Mouse (Mus musculus): Measurements from ENCODE around the gene Ccl11. TPM values are rescaled to one million over a fixed set of nuclear protein-coding genes. Genes with fewer than 3 reads are reported as not detected.

Ccl11 gene
- polyA plus RNA-seq, 2 experiments from 2014 or later: not detected

DNA sequence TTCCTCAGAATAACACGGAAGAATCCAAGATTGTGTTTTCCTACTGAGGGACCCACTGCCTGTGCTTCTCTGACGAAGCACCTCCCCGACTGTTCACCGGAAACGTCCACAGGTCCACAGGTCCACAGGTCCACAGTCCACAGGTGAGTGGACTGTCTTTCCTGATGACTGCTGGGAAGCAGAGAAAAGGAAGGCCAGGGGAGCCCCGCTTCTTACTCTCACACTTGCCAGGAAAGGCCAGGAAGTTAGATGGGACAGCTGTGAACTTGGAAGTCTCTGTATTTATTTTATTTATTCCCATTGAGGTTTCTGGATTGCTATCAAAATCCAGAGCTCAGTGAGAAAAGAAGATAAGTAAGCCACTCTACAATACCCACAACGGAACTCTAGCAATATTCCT is 3.8 kb upstream of the Ccl11 start:
- no peak for ATAC-seq

GRCm38 (mm10) chr11:82062226-82062625 is 4.6 kb downstream of the Ccl11 start:
- ATAC-seq: no peak

GRCm38 (mm10) chr11:82063454-82063853 is 5.8 kb downstream of the Ccl11 start:
- ATAC-seq: no peak

- no peak for ATAC-seq
These were observed 9.4 kb downstream of the Ccl11 start for GRCm38 (mm10) chr11:82066953-82067571.

- ATAC-seq: no peak
These were observed 13.5 kb downstream of the Ccl11 start for GRCm38 (mm10) chr11:82071076-82071475.

- no peak for ATAC-seq
These were observed 14.8 kb downstream of the Ccl11 start for GRCm38 (mm10) chr11:82072374-82072773.

DNA sequence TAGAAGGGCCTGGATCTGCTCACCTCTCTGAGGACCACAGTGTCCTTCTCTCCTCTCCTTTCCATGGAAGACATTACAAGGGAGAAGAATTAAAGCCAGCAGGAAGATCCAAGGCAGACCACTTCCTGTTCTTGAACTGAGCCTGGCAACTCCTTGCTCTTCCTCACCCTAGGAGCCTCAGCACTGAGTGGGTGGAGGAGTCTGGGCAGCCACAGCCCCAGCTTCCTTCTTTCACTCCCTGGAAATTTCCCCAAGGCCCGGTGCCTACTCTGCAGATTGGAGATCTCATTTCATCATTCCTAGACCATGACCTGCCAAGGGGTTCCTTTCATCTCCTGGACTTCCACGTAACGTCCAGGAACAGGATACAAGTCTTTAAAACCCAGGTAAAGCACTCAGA is 15.4 kb downstream of the Ccl11 start:
- ATAC-seq: no peak

- no peak for ATAC-seq
These were observed 16.1 kb downstream of the Ccl11 start for GRCm38 (mm10) chr11:82073686-82074085.

DNA sequence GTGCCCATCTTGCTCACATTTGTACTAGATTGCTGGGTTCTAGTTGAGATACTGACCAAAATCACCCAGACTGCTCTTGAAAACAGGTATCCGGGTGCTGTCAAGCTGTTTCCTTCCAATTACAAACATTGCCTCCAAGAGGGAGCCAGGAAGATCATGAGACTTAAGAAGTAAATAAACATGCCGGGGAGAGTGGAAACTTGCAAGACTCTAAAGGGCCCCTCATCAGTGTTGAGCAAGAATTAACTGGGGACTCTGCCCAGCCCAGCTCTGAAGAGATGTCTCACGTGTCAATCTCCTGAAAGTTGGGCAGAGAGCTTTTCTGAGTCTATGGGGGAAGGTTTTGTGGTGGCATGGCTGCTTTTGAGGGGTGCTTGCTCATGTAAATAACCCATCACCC is 19.4 kb downstream of the Ccl11 start:
- ATAC-seq: no peak

DNA sequence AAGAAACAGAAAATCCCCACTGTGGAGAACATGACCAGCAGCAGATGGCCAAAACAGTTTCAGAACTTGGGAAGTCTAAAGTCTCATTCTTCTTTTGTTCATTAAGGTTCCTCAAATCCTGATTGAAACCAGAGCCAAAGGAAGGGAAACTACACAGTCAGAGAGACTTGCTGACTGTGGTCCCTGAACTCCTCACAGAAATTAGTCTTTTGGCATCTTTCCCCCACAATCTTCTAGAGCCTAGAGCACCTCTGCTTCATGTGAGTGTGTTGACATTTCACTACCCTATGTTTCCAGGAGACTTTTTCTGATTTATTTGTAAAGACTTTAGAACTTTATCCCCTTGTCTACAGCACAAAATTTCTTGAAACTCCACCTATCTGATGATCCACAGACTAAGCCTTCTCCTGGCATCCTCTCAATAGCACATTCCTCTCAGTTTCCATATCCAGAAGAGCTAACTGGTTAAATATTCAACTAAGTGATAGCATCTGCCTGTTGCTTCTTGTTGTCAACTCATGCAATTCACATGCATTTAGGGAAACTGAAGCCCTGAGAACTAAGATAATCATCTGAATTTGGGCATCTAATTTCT is 20.6 kb downstream of the Ccl11 start:
- ATAC-seq: no peak

DNA sequence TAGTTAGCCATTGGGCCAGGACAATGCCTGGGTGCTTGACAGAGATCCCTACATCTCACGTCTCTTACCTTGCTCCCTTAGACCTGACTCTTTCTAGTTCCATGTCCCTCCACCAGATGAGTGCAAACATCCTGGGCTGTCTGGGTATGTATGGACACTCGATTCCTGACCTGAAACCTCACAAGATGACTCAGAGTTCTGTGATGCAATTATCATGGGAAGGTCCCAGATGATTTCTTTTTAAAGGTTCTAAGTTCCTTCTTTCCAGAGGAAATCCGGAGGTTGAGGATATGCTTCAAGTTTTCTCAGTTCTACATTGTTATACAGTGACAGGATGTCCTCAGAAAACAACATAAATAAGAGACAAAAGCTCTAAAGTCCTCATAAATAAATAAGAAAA is 23.2 kb downstream of the Ccl11 start:
- no peak for ATAC-seq

- no peak for ATAC-seq
These were observed 26.7 kb downstream of the Ccl11 start for GRCm38 (mm10) chr11:82084360-82084759.

DNA sequence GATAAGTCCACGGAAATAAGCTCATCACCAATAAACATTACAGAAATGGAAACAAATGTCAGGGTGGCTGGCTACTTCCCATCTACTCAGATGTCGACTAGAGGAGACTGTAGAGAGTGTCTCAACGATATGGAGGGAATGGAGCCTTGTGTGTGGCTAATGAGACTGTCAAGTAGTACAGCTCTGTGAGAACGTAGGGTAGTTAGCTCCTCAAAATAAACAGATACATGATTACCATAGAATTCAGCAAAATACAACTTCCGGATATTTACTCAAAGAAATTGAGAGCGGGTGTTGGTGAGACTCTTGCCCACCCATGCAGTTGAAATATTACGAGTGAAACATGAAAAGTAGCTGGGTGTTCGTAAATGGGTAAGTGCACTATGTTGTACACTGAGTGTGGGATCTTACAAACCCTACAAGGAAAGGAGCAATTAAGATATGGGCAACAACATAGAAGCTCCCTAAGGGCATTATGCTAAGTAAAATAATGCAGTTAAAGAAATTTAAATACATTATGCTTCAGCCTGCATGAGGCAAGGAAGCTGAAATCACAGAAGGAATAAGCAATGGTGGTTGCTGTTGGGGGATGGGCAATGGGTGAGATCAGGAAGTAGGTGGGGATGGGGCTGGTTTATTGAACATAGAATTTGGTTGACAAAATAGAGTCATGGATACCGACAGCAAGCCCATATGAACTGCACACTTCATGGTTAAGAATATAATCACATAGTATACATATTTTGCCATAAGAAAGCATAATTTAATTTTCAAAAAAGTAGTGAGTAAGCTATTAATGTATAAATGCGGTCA is 42.1 kb downstream of the Ccl11 start:
- ATAC-seq: no peak

GRCm38 (mm10) chr11:82101087-82101486 is 43.5 kb downstream of the Ccl11 start:
- no peak for ATAC-seq

- ATAC-seq: no peak
These were observed 43.9 kb downstream of the Ccl11 start, which contains the start of gene Ccl12 for GRCm38 (mm10) chr11:82101529-82101928. Gene Ccl12, plus strand, starts transcription at chr11:82101845.

GRCm38 (mm10) chr11:82109611-82110010 is 52.0 kb downstream of the Ccl11 start:
- ATAC-seq: no peak

- ATAC-seq: no peak
These were observed 53.0 kb downstream of the Ccl11 start for GRCm38 (mm10) chr11:82110372-82111248.

Other genes starting within 250 kb of the Ccl11 start
- not detected for gene 5530401A14Rik, start 197.2 kb upstream of the Ccl11 start, polyA plus RNA-seq (2017; shearing (Covaris generic))
- gene Asic2, start 89.4 kb upstream of the Ccl11 start, polyA plus RNA-seq (2017; shearing (Covaris generic)): not detected
- gene Ccl2, start 22.3 kb upstream of the Ccl11 start, polyA plus RNA-seq (2017; shearing (Covaris generic)): not detected
- not detected for gene Gm17268, start 19.3 kb upstream of the Ccl11 start, polyA plus RNA-seq (2017; shearing (Covaris generic))
- not detected for gene Ccl7, start 12.1 kb upstream of the Ccl11 start, polyA plus RNA-seq (2017; shearing (Covaris generic))
- not detected for gene Ccl12, start 44.0 kb downstream of the Ccl11 start, polyA plus RNA-seq (2017; shearing (Covaris generic))
- not detected for gene Ccl8, start 57.4 kb downstream of the Ccl11 start, polyA plus RNA-seq (2017; shearing (Covaris generic))
- 10 to 100 TPM in 1 of 2 experiments, 1 to 10 TPM in 1; 9.8 to 13.2 TPM for gene Ccl1, start 247.9 kb downstream of the Ccl11 start, polyA plus RNA-seq (2017; shearing (Covaris generic))

Data from CD4-positive, CD25-positive, alpha-beta regulatory T cell, adult 4 months (primary cell).